Mouse (Mus musculus) sigmoid colon, adult 10 weeks (tissue): ENCODE measurements around the gene Olfr1354. TPM values are rescaled to one million over a fixed set of nuclear protein-coding genes. Genes with fewer than 3 reads are reported as not detected.

Experiments
- polyA plus RNA-seq: library from polyadenylated mRNA; stranded (reverse); fragments of 350-450 nt; fragmentation: Illumina TruSeq; extraction: RNeasy Lipid Tissue Mini Kit (QIAGEN cat#74804); gene quantifications from one replicate; pipeline ENCODE4 v1.2.3, GENCODE M21; 2014; ENCODE audit warnings: low read depth, low replicate concordance

The Olfr1354 gene
- polyA plus RNA-seq, result not detected

GRCm38 (mm10) chr10:78912871-78913270 is at the start of gene Olfr1354:
Olfr1354 (plus strand) TSS chr10:78913171.

GRCm38 (mm10) chr10:78875240-78875639 is 37.7 kb upstream of the Olfr1354 start, which contains the start of gene Olfr1355:
Olfr1355 (plus strand) TSS chr10:78875540.

GRCm38 (mm10) chr10:78950336-78950735 is 37.4 kb downstream of the Olfr1354 start, which contains the start of gene Olfr8:
Olfr8 (plus strand) TSS chr10:78950636.

GRCm38 (mm10) chr10:78963009-78963408 is 50.0 kb downstream of the Olfr1354 start, which contains the start of gene Olfr1353:
Olfr1353 (plus strand) TSS chr10:78963309.

Other genes starting within 250 kb of the Olfr1354 start
- 32.4 TPM for gene Casp14, start 194.9 kb upstream of the Olfr1354 start, polyA plus RNA-seq
- gene Ccdc105, start 160.1 kb upstream of the Olfr1354 start, polyA plus RNA-seq, result not detected
- gene Slc1a6, start 132.7 kb upstream of the Olfr1354 start, polyA plus RNA-seq, result not detected
- not detected for gene Olfr1356, start 61.0 kb upstream of the Olfr1354 start, polyA plus RNA-seq
- gene Olfr1355, start 37.6 kb upstream of the Olfr1354 start, polyA plus RNA-seq, result not detected
- not detected for gene Olfr8, start 37.5 kb downstream of the Olfr1354 start, polyA plus RNA-seq
- not detected for gene Olfr1353, start 50.1 kb downstream of the Olfr1354 start, polyA plus RNA-seq
- gene Olfr1352, start 67.9 kb downstream of the Olfr1354 start, polyA plus RNA-seq, result not detected
- gene Olfr1351, start 99.3 kb downstream of the Olfr1354 start, polyA plus RNA-seq, result not detected
- gene Olfr57, start 115.6 kb downstream of the Olfr1354 start, polyA plus RNA-seq, result not detected
- 57.9 TPM for gene 2610008E11Rik, start 184.4 kb downstream of the Olfr1354 start, polyA plus RNA-seq
- gene Vmn2r80, start 235.6 kb downstream of the Olfr1354 start, polyA plus RNA-seq, result not detected